Mouse (Mus musculus) midbrain, embryonic 14.5 days (tissue): ENCODE measurements around the gene 1600002K03Rik. TPM values are rescaled to one million over a fixed set of nuclear protein-coding genes. Genes with fewer than 3 reads are reported as not detected.
A peak's percentile ranks its signal among the peaks of the same experiment; 100 is the strongest.

Experiments
- ATAC-seq: fragments of 200-750 bp; cut with Nextera tagmentation; 2 replicates; pipeline ENCODE4 v1.8.0; 2017; ENCODE audit warnings: moderate number of reproducible peaks, moderate library complexity; ENCODE audit not compliant: low FRiP score, low TSS enrichment
- DNase-seq: peaks from one replicate; pipeline ENCODE4 v3.0.0-alpha.2; 2015
- H3K27ac ChIP-seq: fragments of 300-500 bp; sonication (generic); replicated peaks from 2 replicates; pipeline ENCODE4 v1.5.1; 2014; ENCODE audit warnings: mild to moderate bottlenecking, low read depth, low read length, moderate library complexity
- H3K27me3 ChIP-seq: fragments of 300-500 bp; sonication (generic); 2 replicates; pipeline ENCODE4 v1.6.1; 2014; ENCODE audit warnings: low read length, control low read depth, mixed read lengths; ENCODE audit not compliant: control insufficient read depth, insufficient read depth
- H3K36me3 ChIP-seq: fragments of 300-500 bp; sonication (generic); 2 replicates; pipeline ENCODE4 v1.6.1; 2014; ENCODE audit warnings: low read length, control low read depth; ENCODE audit not compliant: control insufficient read depth, insufficient read depth
- H3K4me1 ChIP-seq: fragments of 300-500 bp; sonication (generic); 2 replicates; pipeline ENCODE4 v1.6.1; 2014; ENCODE audit warnings: mild to moderate bottlenecking, antibody characterized with exemption, low read length, control low read depth; ENCODE audit not compliant: control insufficient read depth, insufficient read depth
- H3K4me2 ChIP-seq: fragments of 300-500 bp; sonication (generic); 2 replicates; pipeline ENCODE4 v1.6.1; 2014; ENCODE audit warnings: mild to moderate bottlenecking, low read length, moderate library complexity
- H3K4me3 ChIP-seq: fragments of 300-500 bp; sonication (generic); replicated peaks from 2 replicates; pipeline ENCODE4 v1.5.1; 2014; ENCODE audit warnings: low read depth, low read length
- H3K9ac ChIP-seq: fragments of 300-500 bp; sonication (generic); replicated peaks from 2 replicates; pipeline ENCODE4 v1.6.1; 2014; ENCODE audit warnings: mild to moderate bottlenecking, low read length, moderate library complexity
- H3K9me3 ChIP-seq: fragments of 300-500 bp; sonication (generic); 2 replicates; pipeline ENCODE4 v1.6.1; 2016; ENCODE audit warnings: low read length, control low read depth, mixed read lengths; ENCODE audit not compliant: control insufficient read depth
- WGBS: fragments of 180-500 bp; shearing (Covaris S2); extraction: QIAGEN DNeasy Blood & Tissue Kit; methylation state at CpG from one replicate; pipeline ENCODE4 v1.1.7; 2014; 5-methylcytosine and 5-hydroxymethylcytosine counted together
- polyA plus RNA-seq: library from polyadenylated mRNA; unstranded; fragments of >200 nt; fragmentation: Nextera tagmentation; extraction: Ambion mirVana; gene quantifications from 2 replicates; pipeline ENCODE4 v1.2.1, GENCODE M21; 2014

The 1600002K03Rik gene
- polyA plus RNA-seq, 1 experiment from 2014 or later = 5.7 TPM

DNA sequence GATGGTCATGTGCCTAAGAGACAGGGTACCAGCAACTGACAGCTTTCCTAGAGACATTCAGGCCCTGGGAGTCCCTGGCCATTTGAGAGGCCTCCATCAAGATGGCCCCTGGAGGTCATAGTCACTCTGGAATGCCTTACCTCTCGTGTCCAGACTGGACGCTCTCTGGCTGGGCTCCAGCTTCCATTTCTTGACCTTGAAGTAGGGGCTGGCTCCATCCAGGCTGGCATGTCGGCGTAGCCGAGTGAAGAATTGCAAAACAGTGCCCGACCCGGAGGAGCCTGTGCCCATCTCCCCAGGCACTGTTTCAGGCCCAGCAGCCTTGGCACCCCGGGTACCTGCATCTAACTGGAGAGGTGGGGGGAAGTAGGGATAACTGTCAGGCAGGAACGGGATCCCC lies 38.3 kb upstream of the 1600002K03Rik start:
- H3K4me1 ChIP-seq = peaks cover 36% of the 10 kb centered on the region
- H3K4me2 ChIP-seq = no peak overlapping the region
- DNase-seq = no peak
- H3K27me3 ChIP-seq = no peaks in the 10 kb centered on the region; the same call in 1 of the 2 replicates
- H3K9me3 ChIP-seq = no peaks in the 10 kb centered on the region
- ATAC-seq = no peak
- no peak overlapping the region for H3K27ac ChIP-seq
- H3K4me3 ChIP-seq = no peak overlapping the region
- whole genome bisulfite sequencing = 91% methylated on average over 9 of the region's 9 CpGs
- no peak overlapping the region for H3K9ac ChIP-seq
- peaks cover 70% of the 10 kb centered on the region for H3K36me3 ChIP-seq

DNA sequence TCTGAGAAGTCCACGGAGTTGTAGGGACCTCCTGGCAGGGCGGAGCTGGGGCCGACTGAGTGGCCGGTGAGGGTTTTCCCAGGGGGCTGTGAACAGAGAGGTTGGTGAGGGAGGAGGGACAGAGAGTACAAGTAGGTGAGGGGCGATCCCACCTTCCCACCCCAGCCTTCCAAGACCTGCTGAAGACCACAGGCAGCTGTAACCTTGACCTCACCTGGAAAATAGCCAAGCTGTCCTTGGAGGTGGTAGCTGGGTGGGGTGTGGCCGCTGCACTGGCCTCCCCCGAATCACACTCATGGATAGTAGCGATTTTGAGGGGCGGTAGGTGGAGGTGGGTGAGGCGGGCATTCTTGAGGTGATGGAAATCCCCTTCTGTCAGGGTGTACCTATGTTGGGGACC lies 37.6 kb upstream of the 1600002K03Rik start:
- H3K4me1 ChIP-seq = peaks cover 36% of the 10 kb centered on the region
- no peak overlapping the region; the same call in 1 of the 2 replicates for H3K9ac ChIP-seq
- DNase-seq = no peak
- no peak for ATAC-seq
- WGBS = 90% methylated on average over 10 of the region's 10 CpGs
- no peak overlapping the region for H3K4me2 ChIP-seq
- H3K4me3 ChIP-seq = no peak overlapping the region
- no peaks in the 10 kb centered on the region for H3K9me3 ChIP-seq
- no peaks in the 10 kb centered on the region; the same call in 1 of the 2 replicates for H3K27me3 ChIP-seq
- peaks cover 62% of the 10 kb centered on the region for H3K36me3 ChIP-seq
- H3K27ac ChIP-seq = no peak overlapping the region

DNA sequence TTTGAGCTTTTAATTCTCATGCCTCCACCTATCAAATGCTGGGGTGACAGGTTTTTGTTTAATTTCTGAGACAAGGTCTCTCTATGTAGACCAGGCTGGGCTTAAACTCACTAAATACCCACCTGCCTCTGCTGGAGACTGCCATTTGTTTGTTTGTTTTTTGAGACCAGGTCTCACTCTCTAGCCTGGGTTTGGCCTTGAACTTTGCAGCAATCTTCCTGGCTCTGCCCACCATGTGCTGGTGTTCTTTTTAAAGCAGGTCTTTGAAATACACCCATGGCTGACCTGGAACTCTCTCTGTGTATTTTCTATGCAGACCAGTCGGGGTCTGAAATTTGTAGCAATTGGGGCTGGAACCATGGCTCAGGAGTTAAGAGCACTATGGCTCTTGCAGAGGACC lies 37.1 kb upstream of the 1600002K03Rik start:
- Histone ChIP-seq H3K4me3 (no peak overlapping the region), H3K27me3 (no peaks in the 10 kb centered on the region; the same call in 1 of the 2 replicates), H3K36me3 (peaks cover 58% of the 10 kb centered on the region), H3K9ac (no peak overlapping the region; the same call in 1 of the 2 replicates), H3K9me3 (no peaks in the 10 kb centered on the region), H3K4me1 (peaks cover 36% of the 10 kb centered on the region), H3K4me2 (no peak overlapping the region), H3K27ac (no peak overlapping the region)
- DNase-seq (no peak), ATAC-seq (no peak)
- WGBS = 86% methylated on average over 1 of the region's 1 CpGs

DNA sequence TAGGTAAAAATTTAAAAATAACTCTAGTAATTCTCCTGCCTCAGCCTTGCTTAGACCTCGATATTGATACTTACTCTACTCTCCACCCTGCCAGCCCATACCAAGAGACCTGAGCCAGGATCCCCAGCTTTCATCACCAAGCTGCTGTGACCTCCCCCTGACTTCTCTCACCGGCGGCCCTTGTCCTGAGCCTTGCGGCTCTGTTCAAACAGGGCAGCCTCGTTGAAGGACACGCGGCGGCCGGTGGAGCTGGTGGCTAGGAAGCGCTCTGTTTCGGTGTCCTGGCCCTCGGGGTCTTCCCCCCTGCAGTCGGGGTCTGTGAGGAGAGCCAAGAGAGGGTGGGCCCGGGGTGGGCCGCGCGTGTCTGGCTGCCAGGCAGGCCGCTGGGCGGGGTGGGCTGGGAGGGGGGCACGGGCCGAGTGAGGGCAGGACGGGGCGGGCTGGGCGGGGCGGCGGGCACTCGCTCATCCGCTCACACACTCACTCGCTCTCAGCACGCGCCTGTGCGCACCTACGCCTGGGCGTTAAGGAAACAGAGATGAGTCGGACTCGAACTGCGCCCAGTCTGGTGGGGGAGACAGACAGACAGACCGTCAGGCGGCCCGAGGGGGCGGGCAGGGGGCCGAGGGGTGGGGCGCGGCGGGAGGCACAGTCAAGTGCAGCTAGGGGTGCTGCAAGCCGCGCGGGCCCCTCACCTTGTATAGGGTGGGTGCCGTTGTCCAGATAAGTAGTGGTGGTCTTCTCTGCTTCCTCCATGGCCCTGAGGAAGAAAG lies 36.4 kb upstream of the 1600002K03Rik start:
- H3K9ac ChIP-seq = peak overlapping the region; percentile 93; the same call in 1 of the 2 replicates

DNA sequence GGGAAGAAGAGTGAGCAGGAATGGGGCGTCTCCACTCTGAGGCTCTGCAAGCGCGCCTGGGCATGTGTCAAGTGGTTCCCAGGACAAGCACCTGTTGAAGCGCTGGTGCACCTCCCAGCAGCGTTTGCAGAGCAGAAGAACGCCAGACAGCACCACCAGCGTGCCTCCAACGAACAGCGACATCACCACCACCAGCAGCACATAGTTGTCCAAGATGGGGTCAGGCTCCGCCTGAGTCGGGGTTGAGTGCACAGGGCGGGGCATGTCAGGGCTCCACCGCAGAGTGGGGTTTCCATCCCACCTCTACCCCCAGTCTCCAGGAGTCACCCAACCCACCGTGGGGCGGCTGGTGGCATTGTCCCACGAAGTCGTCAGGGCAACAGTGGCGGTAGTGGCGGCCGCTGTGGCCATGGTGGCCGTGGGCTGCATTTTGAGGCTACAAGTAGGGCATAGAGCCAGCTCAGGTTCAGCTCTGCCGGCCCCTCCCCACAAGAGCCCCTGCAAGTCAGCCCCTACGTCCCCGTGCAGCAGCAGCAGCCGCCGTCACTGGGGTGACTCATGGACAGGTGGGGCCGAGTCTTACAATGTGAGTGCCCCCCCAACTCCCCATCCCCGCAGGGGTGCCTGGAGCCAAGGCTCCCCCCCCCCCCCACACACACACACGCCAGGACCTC lies 35.7 kb upstream of the 1600002K03Rik start:
- peak overlapping the region; percentile 80 for H3K4me3 ChIP-seq
- H3K9me3 ChIP-seq = no peaks in the 10 kb centered on the region
- H3K27me3 ChIP-seq = no peaks in the 10 kb centered on the region; the same call in 1 of the 2 replicates
- peaks cover 33% of the 10 kb centered on the region for H3K4me1 ChIP-seq
- H3K9ac ChIP-seq = peak overlapping the region; percentile 93
- peak overlapping the region; percentile 93 for H3K4me2 ChIP-seq
- H3K36me3 ChIP-seq = peaks cover 43% of the 10 kb centered on the region
- ATAC-seq (no peak), DNase-seq (no peak)
- peak overlapping the region; percentile 94 for H3K27ac ChIP-seq
- 3% methylated on average over 29 of the region's 29 CpGs for WGBS

More for the DNA sequence above, 36.4 kb upstream of the 1600002K03Rik start:
- peak; percentile 0 for DNase-seq
- H3K4me1 ChIP-seq = peaks cover 40% of the 10 kb centered on the region
- WGBS = 16% methylated on average over 42 of the region's 49 CpGs
- H3K4me3 ChIP-seq = peak overlapping the region; percentile 80
- no peak for ATAC-seq
- H3K4me2 ChIP-seq = peak overlapping the region; percentile 93
- H3K36me3 ChIP-seq = peaks cover 50% of the 10 kb centered on the region
- H3K9me3 ChIP-seq = no peaks in the 10 kb centered on the region
- no peaks in the 10 kb centered on the region; the same call in 1 of the 2 replicates for H3K27me3 ChIP-seq
- peak overlapping the region; percentile 94 for H3K27ac ChIP-seq

DNA sequence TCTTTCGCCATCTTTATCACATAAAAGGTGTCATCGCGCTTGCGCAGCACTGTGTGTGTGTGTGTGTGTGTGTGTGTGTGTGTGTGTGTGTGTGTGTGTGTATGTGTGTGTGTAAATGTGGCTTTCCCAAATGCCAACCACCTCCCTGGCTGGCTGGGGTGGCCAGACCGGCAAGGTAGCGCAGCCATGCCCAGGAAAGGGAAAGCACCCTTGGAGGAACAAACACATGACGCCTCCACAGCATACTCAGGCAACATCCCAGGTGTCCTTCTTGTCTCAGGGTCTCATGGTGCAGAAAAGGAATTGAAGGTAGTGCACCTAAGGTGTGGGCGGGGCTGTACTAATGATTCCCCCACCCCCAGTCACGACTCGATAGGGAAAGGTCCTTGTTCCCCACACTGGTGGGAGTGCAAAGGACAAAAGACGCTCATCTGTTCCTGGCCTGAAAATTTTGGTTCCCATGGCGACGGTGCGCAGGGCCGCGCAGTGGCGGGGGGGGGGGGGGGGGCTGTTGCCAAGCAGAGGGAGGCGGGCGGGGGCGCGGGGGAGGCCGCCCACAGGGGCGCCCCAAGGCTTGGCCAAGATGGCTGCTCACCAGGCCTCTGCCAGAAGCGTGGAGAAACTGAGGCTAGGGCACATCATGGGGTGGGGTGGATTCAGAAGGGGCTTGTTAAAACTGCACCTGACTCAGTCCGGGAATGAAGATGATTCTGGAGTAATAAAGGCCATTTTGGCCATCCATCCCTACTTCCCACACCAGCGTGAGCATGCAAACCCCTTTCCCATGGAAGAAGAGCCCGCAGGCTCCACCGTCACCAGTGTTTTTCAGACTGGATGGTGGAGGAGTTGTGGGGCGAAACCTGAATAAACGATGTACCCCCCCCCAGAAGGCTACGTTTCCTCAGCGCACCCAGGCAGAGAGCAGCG lies 34.9 kb upstream of the 1600002K03Rik start:
- WGBS = 2% methylated on average over 29 of the region's 33 CpGs
- peak overlapping the region; percentile 93 for H3K9ac ChIP-seq
- no peaks in the 10 kb centered on the region for H3K9me3 ChIP-seq
- peaks cover 35% of the 10 kb centered on the region for H3K4me1 ChIP-seq
- DNase-seq = peak; percentile 77
- no peaks in the 10 kb centered on the region; the same call in 1 of the 2 replicates for H3K27me3 ChIP-seq
- ATAC-seq = no peak
- peak overlapping the region; percentile 94 for H3K27ac ChIP-seq
- peak overlapping the region; percentile 80 for H3K4me3 ChIP-seq
- peaks cover 35% of the 10 kb centered on the region for H3K36me3 ChIP-seq
- peak overlapping the region; percentile 93 for H3K4me2 ChIP-seq

DNA sequence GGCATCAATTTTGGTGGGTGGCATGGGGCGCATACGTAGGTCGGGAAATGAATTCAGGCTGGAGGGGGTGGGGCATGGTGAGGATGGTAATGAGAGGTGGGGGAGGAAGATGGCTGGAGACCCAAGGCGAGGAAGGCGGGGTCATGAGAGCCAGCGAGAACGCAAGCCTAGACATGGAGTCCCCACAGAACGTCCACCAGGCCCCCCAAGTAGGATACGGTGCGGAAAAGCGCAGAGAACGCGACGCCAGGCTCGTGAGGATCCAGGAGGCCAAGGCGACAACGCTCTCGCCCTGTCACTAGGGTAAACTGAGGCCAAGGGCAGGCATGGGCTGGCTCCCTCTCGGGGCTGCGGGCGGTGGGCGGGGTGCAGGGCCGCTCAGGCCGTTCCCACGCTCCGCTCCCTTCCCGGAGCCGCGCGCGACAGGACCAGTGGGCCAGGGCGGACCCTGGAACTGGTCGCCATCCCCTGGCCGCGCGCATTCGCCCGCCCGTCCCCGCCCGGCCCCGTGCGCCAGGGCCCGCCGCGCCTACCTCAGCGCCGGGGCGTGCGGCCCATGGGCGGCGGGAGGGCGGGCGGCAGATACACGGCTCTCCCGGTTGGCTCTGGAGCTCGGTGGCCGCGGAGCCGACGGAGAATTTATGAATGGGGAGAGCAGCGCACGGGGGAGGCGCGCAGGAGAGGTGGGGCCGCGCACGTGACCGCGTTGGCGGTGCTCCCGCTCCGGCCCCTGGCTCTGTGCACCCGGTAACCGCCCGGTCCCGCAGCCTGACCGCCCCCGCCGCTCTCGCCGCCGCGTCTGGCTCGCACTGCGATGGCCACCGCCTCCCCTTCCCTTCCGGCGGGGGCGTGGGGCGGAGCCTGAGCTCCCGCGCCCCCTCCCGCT lies 33.9 kb upstream of the 1600002K03Rik start, which contains the start of gene Atp5d:
Atp5d (plus strand) TSS at position 80 of the 886 bp plus-strand sequence.
- Histone ChIP-seq H3K4me2 (peak within 1 kb of the TSS; percentile 93), H3K27ac (peak within 1 kb of the TSS; percentile 94), H3K9me3 (no peaks in the 10 kb centered on the region), H3K36me3 (peaks cover 31% of the 10 kb centered on the region), H3K4me3 (peak within 1 kb of the TSS; percentile 80), H3K4me1 (peaks cover 38% of the 10 kb centered on the region), H3K27me3 (no peaks in the 10 kb centered on the region; the same call in 1 of the 2 replicates), H3K9ac (peak within 1 kb of the TSS; percentile 93)
- ATAC-seq (peak; percentile 11; the same call in 1 of the 2 replicates), DNase-seq (peak; percentile 90)
- under 1% methylated on average over 91 of the region's 94 CpGs for WGBS
